Mouse (Mus musculus) left cerebral cortex, postnatal 36 days (tissue): ENCODE results near the gene Adh1. TPM values are rescaled to one million over a fixed set of nuclear protein-coding genes. Genes with fewer than 3 reads are reported as not detected.

Experiments used
- DNase-seq, 2 experiments: peaks; one replicate each; pipeline ENCODE4 v3.0.0; 2021 to 2022; ENCODE audit warnings: low spot score in 2 of 2, mixed read lengths in 1 of 2
- intact Hi-C: fragments of 180-260 bp; cut with DNase I; formaldehyde crosslinking; loops from one replicate; pipeline ENCODE4 v1.15.1; 2025
- total RNA-seq, 2 experiments: library from RNA; stranded (reverse); gene quantifications; 2 replicates each; pipeline ENCODE4 v1.2.3; 2021

The Adh1 gene
- total RNA-seq, 2 experiments from 2014 or later: 0.50 to 0.99 TPM

GRCm38 (mm10) chr3:138239461-138239860 lies 21.3 kb upstream of the Adh1 start:
- no peak for DNase-seq
- intact Hi-C loops: no loop called here

- no peak for DNase-seq
- intact Hi-C loops: no loop called here
These were observed 20.4 kb upstream of the Adh1 start for GRCm38 (mm10) chr3:138240411-138240810.

- no peak for DNase-seq
These were observed 19.8 kb upstream of the Adh1 start for GRCm38 (mm10) chr3:138240942-138241341.

GRCm38 (mm10) chr3:138241371-138241770 lies 19.4 kb upstream of the Adh1 start:
- intact Hi-C loops: no loop called here
- no peak for DNase-seq

More at GRCm38 (mm10) chr3:138240942-138241341, 19.8 kb upstream of the Adh1 start:
- intact Hi-C loops: no loop called here

- intact Hi-C loops: no loop called here
These were observed 18.6 kb upstream of the Adh1 start for GRCm38 (mm10) chr3:138242021-138242726.

GRCm38 (mm10) chr3:138242933-138243332 lies 17.9 kb upstream of the Adh1 start:
- DNase-seq: no peak
- intact Hi-C loops: no loop called here

More at GRCm38 (mm10) chr3:138242021-138242726, 18.6 kb upstream of the Adh1 start:
- DNase-seq: no peak

GRCm38 (mm10) chr3:138244338-138244874 lies 16.4 kb upstream of the Adh1 start:
- intact Hi-C loops: no loop called here
- no peak for DNase-seq

GRCm38 (mm10) chr3:138246511-138247020 lies 14.2 kb upstream of the Adh1 start:
- intact Hi-C loops: no loop called here
- DNase-seq: no peak

GRCm38 (mm10) chr3:138247241-138247640 lies 13.6 kb upstream of the Adh1 start:
- intact Hi-C loops: no loop called here
- no peak for DNase-seq

- intact Hi-C loops: no loop called here
These were observed 12.8 kb upstream of the Adh1 start for GRCm38 (mm10) chr3:138248011-138248410.

GRCm38 (mm10) chr3:138248746-138249145 lies 12.0 kb upstream of the Adh1 start:
- DNase-seq: no peak
- intact Hi-C loops: no loop called here

More at GRCm38 (mm10) chr3:138248011-138248410, 12.8 kb upstream of the Adh1 start:
- no peak for DNase-seq

GRCm38 (mm10) chr3:138251156-138251555 lies 9.6 kb upstream of the Adh1 start:
- intact Hi-C loops: no loop called here
- no peak for DNase-seq

- intact Hi-C loops: no loop called here
- DNase-seq: no peak
These were observed 6.6 kb upstream of the Adh1 start for GRCm38 (mm10) chr3:138254205-138254604.

- intact Hi-C loops: no loop called here
- DNase-seq: no peak
These were observed 5.4 kb upstream of the Adh1 start for GRCm38 (mm10) chr3:138255366-138255765.

GRCm38 (mm10) chr3:138255780-138256550 lies 4.8 kb upstream of the Adh1 start:
- DNase-seq: no peak
- intact Hi-C loops: no loop called here

GRCm38 (mm10) chr3:138262568-138262967 lies 1.8 kb downstream of the Adh1 start:
- no peak for DNase-seq
- intact Hi-C loops: no loop called here

- intact Hi-C loops: no loop called here
- DNase-seq: no peak
These were observed 2.6 kb downstream of the Adh1 start for GRCm38 (mm10) chr3:138263154-138263930.

GRCm38 (mm10) chr3:138264648-138265047 lies 3.9 kb downstream of the Adh1 start:
- intact Hi-C loops: no loop called here
- no peak for DNase-seq

- intact Hi-C loops: no loop called here
- DNase-seq: no peak
These were observed 9.7 kb downstream of the Adh1 start for GRCm38 (mm10) chr3:138270507-138270906.

- intact Hi-C loops: no loop called here
- DNase-seq: no peak
These were observed 10.5 kb downstream of the Adh1 start for GRCm38 (mm10) chr3:138271297-138271696.
